Mouse (Mus musculus): Measurements from ENCODE around the gene Fmnl2.

DNA sequence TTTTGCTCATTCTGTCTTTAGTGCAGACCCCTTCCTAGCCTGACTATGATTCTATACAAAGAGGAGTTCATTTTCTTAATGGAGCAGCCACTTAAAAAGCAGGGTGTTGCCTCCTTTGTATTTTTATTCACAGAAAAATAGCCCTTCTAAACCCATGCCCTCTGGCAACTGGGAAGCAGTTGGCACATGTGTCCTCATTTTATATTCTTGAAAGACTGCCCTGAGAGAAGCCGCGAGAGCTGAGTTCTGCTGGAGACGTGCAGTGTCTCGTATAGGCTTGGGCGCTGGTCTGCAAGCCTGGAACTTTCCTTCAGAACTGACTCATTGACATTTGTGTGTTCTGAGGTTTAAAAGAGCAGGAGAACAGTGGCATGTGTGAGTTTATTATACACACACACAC lies 224.8 kb downstream of the Fmnl2 start:
- TF ChIP-seq CTCF (IDR thresholded peaks at IDR 0.05; ENCODE audit: low read depth) (no peak), EP300 (IDR thresholded peaks at IDR 0.05; ENCODE audit: low read depth) (no peak)

All from liver, postnatal 0 days (tissue).